Mouse (Mus musculus) midbrain, embryonic 10.5 days (tissue): Measurements from ENCODE around the gene Pgam1. TPM values are rescaled to one million over a fixed set of nuclear protein-coding genes. Genes with fewer than 3 reads are reported as not detected.
A peak's percentile ranks its signal among the peaks of the same experiment; 100 is the strongest.
"Not testable (repeated sequence)": the region's sequence is repeated elsewhere in the genome, so short reads cannot be mapped to it uniquely, and the experiment has no call there.

ENCODE experiments used
- DNase-seq: peaks from one replicate; pipeline ENCODE4 v3.0.0-alpha.2; 2017; ENCODE audit warnings: low spot score
- H3K27ac ChIP-seq: fragments of 300-500 bp; sonication (generic); replicated peaks from 2 replicates; pipeline ENCODE4 v1.5.1; 2016; ENCODE audit warnings: mild to moderate bottlenecking
- H3K27me3 ChIP-seq: fragments of 300-500 bp; sonication (generic); 2 replicates; pipeline ENCODE4 v1.6.1; 2016; ENCODE audit warnings: low read depth, mild to moderate bottlenecking; ENCODE audit not compliant: poor library complexity, severe bottlenecking
- H3K36me3 ChIP-seq: fragments of 300-500 bp; sonication (generic); 2 replicates; pipeline ENCODE4 v1.6.1; 2016; ENCODE audit warnings: mild to moderate bottlenecking, moderate library complexity
- H3K4me1 ChIP-seq: fragments of 300-500 bp; sonication (generic); 2 replicates; pipeline ENCODE4 v1.6.1; 2016
- H3K4me3 ChIP-seq: fragments of 300-500 bp; sonication (generic); 2 replicates; pipeline ENCODE4 v1.5.1; 2016; ENCODE audit warnings: mild to moderate bottlenecking, moderate library complexity
- H3K9me3 ChIP-seq: fragments of 300-500 bp; sonication (generic); replicated peaks from 2 replicates; pipeline ENCODE4 v1.6.1; 2016; ENCODE audit warnings: mild to moderate bottlenecking
- WGBS: fragments of 180-500 bp; shearing (Covaris S2); methylation state at CpG from one replicate; pipeline ENCODE4 v1.1.7; 2016; 5-methylcytosine and 5-hydroxymethylcytosine counted together
- polyA plus RNA-seq: library from polyadenylated mRNA; unstranded; fragments of >200 nt; fragmentation: Nextera tagmentation; extraction: Ambion mirVana; gene quantifications from 2 replicates; pipeline ENCODE4 v1.2.1, GENCODE M21; 2016

Pgam1 gene
- 924 and 1,153 TPM in 2 replicates for polyA plus RNA-seq

DNA sequence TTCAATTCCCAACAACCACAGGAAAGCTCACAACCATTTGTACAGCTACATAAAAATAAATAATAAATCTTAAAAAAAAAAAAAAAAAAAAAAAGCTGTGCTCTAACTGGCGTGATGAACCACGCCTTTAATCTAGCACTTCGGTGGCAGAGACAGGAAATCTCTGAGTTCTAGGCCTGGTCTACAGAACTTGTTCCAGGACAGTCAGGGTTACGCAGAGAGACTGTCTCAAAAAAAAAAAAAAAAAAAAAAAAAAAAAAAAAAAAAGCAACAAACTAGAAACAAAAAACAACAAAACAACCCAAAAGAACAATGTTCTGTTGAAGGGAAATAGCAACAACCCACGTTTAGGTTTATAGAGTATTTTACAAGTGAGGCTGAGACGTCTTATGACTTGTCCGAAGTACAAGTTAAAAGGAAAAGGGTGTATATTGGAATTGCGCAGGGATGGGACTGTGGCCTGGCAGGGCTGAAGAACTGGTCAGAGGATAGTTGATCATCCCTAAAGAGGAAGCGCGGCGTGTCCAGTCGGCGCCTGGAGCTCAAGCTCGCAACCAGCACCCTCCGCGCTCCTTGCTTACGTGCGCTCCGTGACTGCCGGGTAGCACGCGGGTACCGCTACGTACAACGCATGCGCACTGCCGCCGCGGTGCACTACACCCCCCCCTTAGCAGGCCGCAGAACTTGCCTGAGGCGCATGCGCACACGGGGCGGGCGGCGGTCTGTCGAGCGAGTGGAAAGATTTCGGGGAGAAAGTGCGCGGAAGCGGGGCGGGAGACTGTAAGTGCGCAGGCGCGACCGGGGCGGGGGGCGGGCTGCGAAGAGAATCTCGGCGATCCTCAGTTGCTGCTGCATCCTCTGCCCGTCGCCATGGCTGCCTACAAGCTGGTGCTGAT, at the start of gene Pgam1:
TSS of gene Pgam1 (plus strand) at position 746 of the 896 bp plus-strand sequence.
- WGBS, result 6% methylated on average over 54 of the region's 54 CpGs
- peaks cover 30% of the 10 kb centered on the region for H3K4me1 ChIP-seq
- DNase-seq, result peak; percentile 99
- H3K4me3 ChIP-seq, result peak within 1 kb of the TSS; percentile 84
- no peaks in the 10 kb centered on the region for H3K27me3 ChIP-seq
- H3K27ac ChIP-seq, result peak within 1 kb of the TSS; percentile 97
- H3K36me3 ChIP-seq, result peaks cover 31% of the 10 kb centered on the region
- H3K9me3 ChIP-seq, result no peaks in the 10 kb centered on the region

DNA sequence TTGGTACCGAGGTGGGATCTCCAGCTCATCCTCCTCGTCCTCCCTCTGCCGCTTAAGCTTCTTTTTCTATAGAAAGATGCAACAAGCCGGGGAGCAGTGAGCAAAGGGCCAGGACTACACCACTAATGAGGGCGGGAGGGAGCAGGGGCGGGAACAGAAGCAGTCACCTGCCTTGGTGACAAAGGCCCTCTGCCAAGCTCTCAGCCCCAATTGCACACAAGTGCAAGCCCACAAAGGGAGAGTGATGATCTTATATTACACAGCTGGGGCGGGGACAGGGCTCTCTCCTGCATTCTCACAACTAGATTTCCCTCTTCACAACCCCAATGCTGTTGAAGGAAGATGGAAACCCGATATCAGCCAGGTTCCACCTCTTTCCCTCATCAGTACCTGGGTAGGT, 45.0 kb upstream of the Pgam1 start:
- Histone ChIP-seq H3K4me3 (no peak overlapping the region), H3K36me3 (peaks cover 100% of the 10 kb centered on the region), H3K27ac (no peak overlapping the region), H3K27me3 (no peaks in the 10 kb centered on the region), H3K9me3 (no peaks in the 10 kb centered on the region), H3K4me1 (no peaks in the 10 kb centered on the region)
- WGBS, result 94% methylated on average over 8 of the region's 8 CpGs
- DNase-seq, result no peak

DNA sequence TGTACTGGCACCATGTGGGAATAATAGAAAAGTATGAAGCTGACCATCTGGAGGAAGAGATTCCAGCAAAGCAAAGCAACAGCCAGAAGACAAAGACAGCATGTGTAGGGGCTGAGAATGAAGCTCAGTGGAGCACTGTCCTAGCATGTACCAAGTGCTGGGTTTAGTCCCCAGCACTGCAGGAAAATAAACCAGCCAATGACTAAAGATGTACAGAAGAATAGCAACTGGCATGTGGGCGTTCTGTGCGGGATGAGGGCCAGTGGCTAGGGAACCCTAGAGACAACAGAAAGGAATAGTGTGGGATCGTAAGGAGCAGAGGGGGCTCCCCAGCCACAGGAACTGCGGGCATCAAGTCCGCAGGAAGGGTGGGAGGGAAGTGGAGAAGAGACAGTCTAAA, 42.4 kb upstream of the Pgam1 start:
- no peaks in the 10 kb centered on the region for H3K9me3 ChIP-seq
- no peaks in the 10 kb centered on the region for H3K4me1 ChIP-seq
- 93% methylated on average over 5 of the region's 5 CpGs for WGBS
- no peak for DNase-seq
- no peak overlapping the region for H3K27ac ChIP-seq
- H3K27me3 ChIP-seq, result no peaks in the 10 kb centered on the region
- H3K36me3 ChIP-seq, result peaks cover 100% of the 10 kb centered on the region
- H3K4me3 ChIP-seq, result no peak overlapping the region

DNA sequence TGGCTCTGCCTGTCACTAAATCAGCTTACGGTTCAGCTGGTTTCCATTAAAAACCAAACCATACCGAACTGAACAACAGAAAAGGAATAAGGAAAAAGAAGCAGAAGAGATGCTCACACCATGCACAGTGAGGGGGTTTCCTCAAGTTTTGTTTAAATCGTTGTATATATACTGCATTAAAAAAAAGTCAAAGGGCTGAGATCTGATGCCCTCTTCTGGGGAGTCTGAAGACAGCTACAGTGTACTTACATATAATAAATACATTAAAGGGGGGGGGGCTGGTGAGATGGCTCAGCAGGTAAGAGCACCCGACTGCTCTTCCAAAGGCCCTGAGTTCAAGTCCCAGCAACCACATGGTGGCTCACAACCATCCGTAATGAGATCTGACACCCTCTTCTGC, 41.8 kb upstream of the Pgam1 start:
- DNase-seq, H3K4me3 ChIP-seq, H3K27me3 ChIP-seq, H3K4me1 ChIP-seq, H3K27ac ChIP-seq, H3K9me3 ChIP-seq: not testable (repeated sequence)
- peaks cover 100% of the 10 kb centered on the region for H3K36me3 ChIP-seq
- WGBS, result 92% methylated on average over 5 of the region's 5 CpGs

DNA sequence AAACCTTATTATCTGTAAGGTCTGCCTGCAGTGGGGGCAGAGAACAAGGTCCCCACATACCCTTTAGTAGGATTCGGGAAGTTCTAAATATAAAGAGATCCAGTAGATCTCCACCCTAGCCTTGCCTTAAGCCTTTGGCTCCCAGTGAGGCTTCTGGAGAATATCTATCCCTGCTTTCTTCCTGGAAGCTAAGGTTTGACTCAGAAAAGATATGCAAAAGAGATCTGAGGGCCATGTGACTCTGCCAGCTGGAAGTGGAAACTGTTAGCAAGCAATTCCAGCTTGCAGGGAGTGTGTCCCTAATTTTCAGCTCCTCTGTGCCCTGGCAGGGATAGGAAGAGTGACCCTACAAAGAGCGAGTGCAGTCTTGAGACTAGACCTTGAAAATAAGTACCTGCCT, 39.4 kb upstream of the Pgam1 start:
- 94% methylated on average over 2 of the region's 2 CpGs for WGBS
- H3K36me3 ChIP-seq, result peaks cover 99% of the 10 kb centered on the region
- no peaks in the 10 kb centered on the region for H3K4me1 ChIP-seq
- H3K27ac ChIP-seq, result no peak overlapping the region
- no peaks in the 10 kb centered on the region for H3K9me3 ChIP-seq
- H3K27me3 ChIP-seq, result no peaks in the 10 kb centered on the region
- H3K4me3 ChIP-seq, result no peak overlapping the region
- no peak for DNase-seq

DNA sequence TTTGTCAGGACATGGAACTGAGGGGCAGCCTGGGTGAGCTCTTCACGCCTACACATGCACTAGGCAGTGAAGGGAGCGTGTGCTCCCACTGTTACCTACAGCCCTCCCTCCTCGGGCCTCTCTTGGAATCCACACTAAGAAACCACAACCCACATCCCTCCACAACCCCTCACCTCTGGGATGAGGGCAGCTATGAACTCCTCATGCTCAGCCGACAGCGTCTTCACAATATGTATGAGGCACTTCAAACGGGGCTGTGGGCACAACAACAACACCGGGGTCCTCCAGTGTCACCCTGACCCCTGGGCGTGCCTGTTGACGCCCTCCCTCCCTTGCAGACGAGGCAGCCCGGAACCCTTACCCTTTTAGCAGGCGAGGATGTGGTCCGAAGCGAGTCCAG, 37.4 kb upstream of the Pgam1 start:
- H3K9me3 ChIP-seq, result no peaks in the 10 kb centered on the region
- no peak overlapping the region for H3K4me3 ChIP-seq
- H3K36me3 ChIP-seq, result peaks cover 95% of the 10 kb centered on the region
- H3K27me3 ChIP-seq, result no peaks in the 10 kb centered on the region
- H3K4me1 ChIP-seq, result no peaks in the 10 kb centered on the region
- 96% methylated on average over 14 of the region's 14 CpGs for WGBS
- no peak for DNase-seq
- no peak overlapping the region for H3K27ac ChIP-seq

DNA sequence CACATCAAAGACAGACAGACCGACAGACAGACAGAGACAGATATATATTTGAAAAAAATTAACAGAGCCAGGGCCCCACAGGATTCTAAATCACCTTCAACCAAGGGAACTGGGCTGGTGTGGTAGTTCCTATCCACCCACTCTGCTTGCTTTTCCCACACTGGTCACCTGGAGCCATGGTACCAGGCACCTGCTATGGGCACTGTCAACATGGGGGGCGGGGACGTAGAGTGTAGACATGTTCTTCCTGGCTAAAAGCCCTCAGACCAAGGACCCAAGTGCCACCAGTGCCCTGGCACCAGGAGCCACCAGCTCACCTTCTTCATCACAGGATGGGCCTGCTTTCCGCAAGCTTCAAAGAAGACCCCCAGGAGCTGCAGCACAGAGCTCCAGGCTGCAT, 29.9 kb upstream of the Pgam1 start:
- peaks cover 90% of the 10 kb centered on the region for H3K36me3 ChIP-seq
- no peaks in the 10 kb centered on the region for H3K9me3 ChIP-seq
- H3K4me1 ChIP-seq, result no peaks in the 10 kb centered on the region
- no peak for DNase-seq
- WGBS, result 95% methylated on average over 4 of the region's 4 CpGs
- H3K4me3 ChIP-seq, result no peak overlapping the region
- H3K27me3 ChIP-seq, result no peaks in the 10 kb centered on the region
- H3K27ac ChIP-seq, result no peak overlapping the region

DNA sequence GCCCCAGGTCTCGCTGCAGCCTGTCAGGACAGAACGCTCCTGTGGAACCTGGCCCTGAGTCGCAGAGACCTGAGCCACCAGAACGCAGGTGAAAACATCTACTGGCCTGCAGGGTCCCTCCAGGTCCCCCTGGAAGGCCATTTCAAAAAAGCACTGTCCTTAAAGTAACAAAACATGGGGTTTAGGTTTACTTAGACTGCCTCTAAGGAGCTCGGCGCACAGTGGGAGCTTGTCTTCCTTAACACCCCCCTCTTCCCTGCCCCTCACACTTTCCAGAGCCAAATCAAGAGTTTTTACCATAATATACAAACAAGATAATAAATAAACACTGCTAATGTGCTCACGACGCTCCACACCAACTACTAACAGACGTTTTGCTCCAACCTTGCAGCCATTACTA, 27.8 kb upstream of the Pgam1 start:
- H3K27ac ChIP-seq, result no peak overlapping the region
- no peak for DNase-seq
- H3K4me3 ChIP-seq, result no peak overlapping the region
- no peaks in the 10 kb centered on the region for H3K9me3 ChIP-seq
- peaks cover 94% of the 10 kb centered on the region for H3K36me3 ChIP-seq
- no peaks in the 10 kb centered on the region for H3K27me3 ChIP-seq
- WGBS, result 91% methylated on average over 9 of the region's 9 CpGs
- H3K4me1 ChIP-seq, result no peaks in the 10 kb centered on the region

DNA sequence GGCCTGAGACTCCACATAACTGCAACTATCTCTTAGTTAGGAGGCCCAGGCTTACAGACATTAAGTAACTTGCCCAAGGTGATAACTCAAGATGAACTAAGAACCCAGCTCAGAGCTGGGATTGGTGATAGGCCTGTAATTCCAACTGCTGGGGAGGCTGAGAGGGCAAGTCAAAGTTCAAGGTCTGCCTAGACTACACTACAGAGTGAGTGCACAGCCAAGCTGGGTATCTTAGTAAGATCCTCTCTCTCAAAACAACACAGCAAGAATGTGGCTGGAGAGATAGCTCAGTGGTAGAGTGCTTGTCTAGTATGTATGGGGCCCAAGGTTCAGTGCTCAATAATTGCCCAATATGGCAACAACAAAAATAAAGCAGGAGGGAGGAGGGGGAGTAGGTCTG, 23.5 kb upstream of the Pgam1 start:
- Histone ChIP-seq H3K36me3 (peaks cover 90% of the 10 kb centered on the region), H3K4me1 (no peaks in the 10 kb centered on the region), H3K4me3 (no peak overlapping the region), H3K27me3 (no peaks in the 10 kb centered on the region), H3K27ac (no peak overlapping the region), H3K9me3 (no peaks in the 10 kb centered on the region)
- no peak for DNase-seq

DNA sequence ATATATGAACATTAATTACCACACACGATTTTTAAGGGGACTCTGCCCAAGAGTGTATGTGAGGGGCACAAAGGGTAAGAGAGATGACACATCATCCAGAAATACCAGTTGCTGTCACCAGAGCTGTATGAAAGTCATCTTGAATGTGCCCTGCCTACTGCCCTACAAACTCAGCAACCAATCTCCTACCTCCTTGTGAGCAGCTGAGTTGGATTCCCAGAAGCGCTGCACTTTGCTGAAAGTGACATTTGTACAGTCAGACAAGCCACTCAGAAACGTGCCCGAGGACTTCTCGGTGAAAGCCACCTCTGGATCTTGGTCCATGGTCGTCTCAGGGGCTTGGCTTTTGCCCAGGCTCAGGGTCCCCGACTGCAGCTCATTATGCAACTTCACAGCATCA, 16.8 kb upstream of the Pgam1 start:
- 56% methylated on average over 7 of the region's 7 CpGs for whole genome bisulfite sequencing
- Histone ChIP-seq H3K36me3 (peaks cover 28% of the 10 kb centered on the region), H3K4me1 (peaks cover 22% of the 10 kb centered on the region), H3K27ac (no peak overlapping the region), H3K9me3 (no peaks in the 10 kb centered on the region), H3K27me3 (no peaks in the 10 kb centered on the region), H3K4me3 (peak overlapping the region; percentile 93)
- DNase-seq, result no peak

DNA sequence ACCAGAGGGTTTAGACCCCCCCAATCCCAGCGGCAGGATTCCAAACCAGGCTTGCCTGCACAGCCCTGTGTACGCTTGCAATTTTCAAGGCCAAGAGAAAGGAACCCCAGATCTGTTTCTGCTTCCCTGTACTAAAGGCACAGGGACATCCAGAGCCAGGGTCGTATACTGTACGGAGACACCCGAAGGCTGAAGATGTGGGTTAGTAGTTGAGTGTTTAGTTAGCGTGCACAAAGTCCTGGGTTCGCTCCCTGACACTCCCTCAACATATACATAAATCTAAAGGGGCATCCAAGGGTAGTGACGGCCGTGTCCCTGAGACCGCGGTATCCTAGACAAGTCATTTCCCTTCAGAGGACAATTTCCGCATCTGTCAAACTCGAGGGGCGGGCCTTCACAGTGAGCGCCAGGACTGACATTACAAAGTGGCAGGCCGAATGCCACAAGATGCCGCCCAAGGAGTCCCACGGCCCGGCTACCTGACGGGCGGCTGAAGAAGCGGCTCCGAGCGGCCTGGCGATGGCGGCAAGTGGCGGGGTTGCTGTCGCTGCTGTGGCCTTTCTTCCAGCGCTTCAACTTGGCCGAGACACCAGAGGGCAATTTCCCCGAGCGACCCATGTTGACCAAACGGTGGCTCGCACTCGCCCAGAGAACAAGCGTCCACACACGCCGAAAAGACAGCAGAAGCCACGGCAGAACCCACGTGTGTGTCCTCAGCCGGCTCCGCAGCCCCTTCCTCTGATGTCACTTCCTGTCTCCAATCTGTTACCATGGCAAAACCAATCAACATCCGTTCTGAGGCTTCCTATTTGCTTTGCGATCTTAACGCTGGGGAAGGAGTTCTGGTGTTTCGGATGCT, 16.0 kb upstream of the Pgam1 start, which contains the start of gene Rrp12:
TSS of gene Rrp12 (minus strand) at position 714 of the 859 bp plus-strand sequence.
- Histone ChIP-seq H3K27ac (peak within 1 kb of the TSS; percentile 72), H3K36me3 (peaks cover 21% of the 10 kb centered on the region), H3K27me3 (no peaks in the 10 kb centered on the region), H3K9me3 (no peaks in the 10 kb centered on the region), H3K4me1 (peaks cover 22% of the 10 kb centered on the region), H3K4me3 (peak within 1 kb of the TSS; percentile 93)
- 1% methylated on average over 46 of the region's 46 CpGs for WGBS
- DNase-seq, result peak; percentile 82

DNA sequence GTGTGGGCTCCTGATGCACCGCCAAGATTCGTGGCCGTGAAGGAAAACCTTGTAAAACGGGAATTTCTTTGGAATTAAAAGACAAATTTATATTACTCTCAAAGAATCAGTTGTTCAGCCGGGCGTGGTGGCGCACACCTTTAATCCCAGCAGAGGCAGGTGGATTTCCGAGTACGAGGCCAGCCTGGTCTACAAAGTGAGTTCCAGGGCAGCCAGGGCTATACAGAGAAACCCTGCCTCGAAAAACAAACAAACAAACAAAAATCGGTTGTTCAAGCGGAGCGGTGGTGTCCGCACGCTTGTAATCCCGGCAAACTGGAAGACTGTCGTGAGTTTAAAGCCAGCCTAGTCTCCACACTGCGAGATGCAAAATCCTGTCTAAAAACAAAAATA, 15.4 kb upstream of the Pgam1 start:
- WGBS, result 20% methylated on average over 18 of the region's 18 CpGs
- Histone ChIP-seq H3K27me3 (no peaks in the 10 kb centered on the region), H3K27ac (peak overlapping the region; percentile 29; the same call in 1 of the 2 replicates), H3K4me3 (peak overlapping the region; percentile 93), H3K36me3 (peaks cover 15% of the 10 kb centered on the region), H3K9me3 (no peaks in the 10 kb centered on the region), H3K4me1 (peaks cover 22% of the 10 kb centered on the region)
- no peak for DNase-seq

DNA sequence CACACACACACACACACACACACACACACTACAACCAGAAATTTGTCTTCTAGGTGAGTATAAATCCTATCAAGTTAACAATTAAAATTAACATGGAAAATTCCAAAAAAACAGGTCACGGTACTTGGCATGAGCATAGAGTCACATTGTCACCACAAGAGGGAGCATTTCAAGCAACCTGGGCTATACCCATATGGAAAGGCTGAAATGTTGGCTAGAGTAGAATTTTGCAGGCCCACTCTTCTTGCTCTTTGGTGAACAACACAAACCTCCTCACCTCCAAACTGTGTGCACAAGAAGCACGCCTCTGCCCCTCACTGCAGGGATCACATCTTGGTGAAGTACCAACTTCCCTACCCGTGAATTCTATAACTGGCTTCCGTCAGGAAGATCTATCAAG, 12.9 kb upstream of the Pgam1 start:
- DNase-seq, result peak; percentile 27
- no peak overlapping the region for H3K4me3 ChIP-seq
- no peak overlapping the region for H3K27ac ChIP-seq
- H3K4me1 ChIP-seq, result peaks cover 22% of the 10 kb centered on the region
- WGBS, result 54% methylated on average over 4 of the region's 4 CpGs
- no peaks in the 10 kb centered on the region for H3K9me3 ChIP-seq
- H3K27me3 ChIP-seq, result no peaks in the 10 kb centered on the region
- no peaks in the 10 kb centered on the region for H3K36me3 ChIP-seq
